Mouse (Mus musculus): ENCODE measurements around the gene Foxn2.

Foxn2 gene

GRCm38 (mm10) chr17:88493551-88493950 is 53.0 kb downstream of the Foxn2 start:
- DNase-seq (ENCODE audit: low read depth, low spot score): no peak

GRCm38 (mm10) chr17:88494121-88494771 is 53.7 kb downstream of the Foxn2 start:
- peak; percentile 69 for DNase-seq (ENCODE audit: low read depth, low spot score)

- no peak for DNase-seq (ENCODE audit: low read depth, low spot score)
Observed at GRCm38 (mm10) chr17:88494772-88495132, 54.2 kb downstream of the Foxn2 start.

- no peak for DNase-seq (ENCODE audit: low read depth, low spot score)
Observed at GRCm38 (mm10) chr17:88498090-88498682, 57.7 kb downstream of the Foxn2 start.

- DNase-seq (ENCODE audit: low read depth, low spot score): no peak
Observed at GRCm38 (mm10) chr17:88504056-88504455, 63.5 kb downstream of the Foxn2 start.

- peak; percentile 52 for DNase-seq (ENCODE audit: low read depth, low spot score)
Observed at GRCm38 (mm10) chr17:88505275-88505723, 64.8 kb downstream of the Foxn2 start.

GRCm38 (mm10) chr17:88505941-88506340 is 65.4 kb downstream of the Foxn2 start:
- no peak for DNase-seq (ENCODE audit: low read depth, low spot score)

GRCm38 (mm10) chr17:88507376-88507775 is 66.9 kb downstream of the Foxn2 start:
- no peak for DNase-seq (ENCODE audit: low read depth, low spot score)

- no peak for DNase-seq (ENCODE audit: low read depth, low spot score)
Observed at GRCm38 (mm10) chr17:88508846-88509508, 68.5 kb downstream of the Foxn2 start.

- no peak for DNase-seq (ENCODE audit: low read depth, low spot score)
Observed at GRCm38 (mm10) chr17:88509999-88510398, 69.5 kb downstream of the Foxn2 start.

- DNase-seq (ENCODE audit: low read depth, low spot score): no peak
Observed at GRCm38 (mm10) chr17:88511095-88511551, 70.6 kb downstream of the Foxn2 start.

- DNase-seq (ENCODE audit: low read depth, low spot score): no peak
Observed at GRCm38 (mm10) chr17:88516477-88516876, 76.0 kb downstream of the Foxn2 start.

GRCm38 (mm10) chr17:88527781-88528180 is 87.3 kb downstream of the Foxn2 start:
- DNase-seq (ENCODE audit: low read depth, low spot score): no peak

GRCm38 (mm10) chr17:88529519-88530235 is 89.2 kb downstream of the Foxn2 start, which contains the start of gene Ppp1r21:
Ppp1r21 (plus strand) TSS chr17:88530118.
- DNase-seq (ENCODE audit: low read depth, low spot score): peak; percentile 87

- DNase-seq (ENCODE audit: low read depth, low spot score): peak; percentile 37
Observed at GRCm38 (mm10) chr17:88530236-88530619, 89.7 kb downstream of the Foxn2 start.

GRCm38 (mm10) chr17:88530667-88531066 is 90.2 kb downstream of the Foxn2 start:
- DNase-seq (ENCODE audit: low read depth, low spot score): no peak

- DNase-seq (ENCODE audit: low read depth, low spot score): no peak
Observed at GRCm38 (mm10) chr17:88531176-88531575, 90.7 kb downstream of the Foxn2 start.

GRCm38 (mm10) chr17:88537842-88538430 is 97.4 kb downstream of the Foxn2 start:
- DNase-seq (ENCODE audit: low read depth, low spot score): no peak

Measured in brain, embryonic 18.5 days (tissue).